Mouse (Mus musculus) large intestine, adult 2 months (tissue): ENCODE data around the gene Gm16253. TPM values are rescaled to one million over a fixed set of nuclear protein-coding genes. Genes with fewer than 3 reads are reported as not detected.
"Not testable (repeated sequence)": the region's sequence is repeated elsewhere in the genome, so short reads cannot be mapped to it uniquely, and the experiment has no call there.

ENCODE experiments used
- DNase-seq: peaks from one replicate; pipeline ENCODE4 v3.0.0-alpha.2; 2012; ENCODE audit warnings: low read depth, low spot score
- WGBS: fragments of 180-500 bp; shearing (Covaris S2); methylation state at CpG from one replicate; pipeline ENCODE4 v1.1.7; 2018; 5-methylcytosine and 5-hydroxymethylcytosine counted together
- polyA plus RNA-seq: library from polyadenylated mRNA; depleted of rRNA; stranded (reverse); fragments of >200 nt; gene quantifications from 2 replicates; pipeline ENCODE4 v1.2.3, GENCODE M21; 2012

Gm16253 gene
- polyA plus RNA-seq, 1 experiment = not detected

DNA sequence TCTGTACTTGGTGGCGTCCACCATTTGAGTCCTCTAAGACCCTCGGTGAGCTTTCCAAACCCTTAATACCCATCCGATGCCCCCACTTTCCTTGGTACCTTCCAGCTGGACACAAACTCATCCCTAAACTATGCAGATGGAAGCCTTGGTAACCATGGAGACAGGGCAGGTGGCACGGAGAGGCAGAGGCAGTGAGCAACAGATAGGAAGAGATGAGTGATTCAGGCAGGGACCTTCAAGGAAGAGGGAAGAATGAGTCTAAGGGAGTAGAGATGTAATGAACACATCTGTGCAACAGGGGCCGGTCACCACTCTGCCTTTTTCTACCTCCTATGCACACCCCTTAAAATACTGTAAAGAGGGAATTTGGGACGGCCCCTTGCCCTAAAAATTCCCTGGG, 18.9 kb downstream of the Gm16253 start:
- no peak for DNase-seq
- WGBS = 36% methylated on average over 6 of the region's 6 CpGs

DNA sequence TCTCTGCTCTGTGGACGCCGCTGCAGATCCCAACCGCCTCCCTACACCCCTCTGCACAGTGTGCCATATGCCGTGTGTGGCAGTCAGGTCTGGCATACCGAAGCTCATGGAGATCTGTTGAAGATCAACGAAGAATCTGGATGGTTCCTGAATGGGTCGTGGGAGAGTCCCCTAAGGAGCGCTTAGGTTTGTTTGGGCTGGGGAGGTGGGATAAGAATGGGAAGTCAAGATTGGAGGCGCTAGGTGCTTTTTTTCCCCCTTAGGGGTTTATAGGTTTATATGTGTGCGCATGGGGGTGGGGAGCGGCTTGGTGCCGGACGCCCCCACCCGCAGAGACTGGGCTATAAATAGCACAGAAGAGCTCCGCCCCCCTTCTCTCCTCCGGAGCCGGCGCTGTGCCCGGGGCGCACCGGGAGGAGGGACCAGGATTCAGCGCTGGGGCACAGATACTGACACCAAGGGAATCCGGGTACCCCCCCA, 19.5 kb downstream of the Gm16253 start, which contains the start of gene Ankrd34a:
Gene Ankrd34a, plus strand, starts transcription at position 409 of the 480 bp plus-strand sequence.
- no peak for DNase-seq
- 3% methylated on average over 23 of the region's 23 CpGs for WGBS

DNA sequence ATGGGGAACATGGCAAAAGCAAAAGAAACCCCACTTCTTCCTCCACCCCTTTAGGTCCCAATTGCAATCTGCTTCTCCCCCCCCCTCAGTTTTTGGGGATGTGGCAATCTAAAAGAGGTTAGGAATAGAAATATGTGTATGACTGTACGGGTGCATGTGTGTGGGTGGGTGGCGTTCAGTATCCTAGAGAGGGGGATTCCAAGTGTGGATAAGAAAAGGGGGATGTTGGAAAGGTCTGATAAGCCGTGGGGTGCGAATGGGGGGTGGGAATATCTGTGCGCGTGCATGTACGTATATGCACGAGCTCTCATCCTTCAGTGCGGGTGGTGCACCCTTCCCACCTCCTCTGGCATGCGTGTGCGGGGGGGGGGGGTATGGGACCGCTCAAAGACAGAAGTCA, 20.1 kb downstream of the Gm16253 start:
- 3% methylated on average over 10 of the region's 12 CpGs for WGBS
- no peak for DNase-seq

DNA sequence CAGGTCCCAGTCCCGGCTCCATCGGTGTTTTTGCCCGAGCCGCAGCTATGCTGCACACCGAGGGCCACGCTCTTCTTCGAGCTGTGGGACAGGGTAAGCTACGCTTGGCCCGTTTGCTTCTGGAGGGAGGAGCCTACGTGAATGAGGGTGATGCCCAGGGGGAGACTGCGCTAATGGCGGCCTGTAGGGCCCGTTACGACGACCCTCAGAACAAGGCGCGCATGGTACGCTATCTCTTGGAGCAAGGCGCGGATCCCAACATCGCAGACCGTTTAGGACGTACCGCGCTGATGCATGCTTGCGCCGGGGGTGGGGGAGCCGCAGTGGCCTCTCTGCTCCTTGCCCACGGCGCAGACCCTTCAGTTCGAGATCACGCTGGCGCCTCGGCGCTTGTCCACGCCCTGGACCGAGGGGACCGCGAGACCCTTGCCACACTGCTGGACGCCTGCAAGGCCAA, 20.7 kb downstream of the Gm16253 start:
- DNase-seq = no peak
- under 1% methylated on average over 40 of the region's 40 CpGs for WGBS

DNA sequence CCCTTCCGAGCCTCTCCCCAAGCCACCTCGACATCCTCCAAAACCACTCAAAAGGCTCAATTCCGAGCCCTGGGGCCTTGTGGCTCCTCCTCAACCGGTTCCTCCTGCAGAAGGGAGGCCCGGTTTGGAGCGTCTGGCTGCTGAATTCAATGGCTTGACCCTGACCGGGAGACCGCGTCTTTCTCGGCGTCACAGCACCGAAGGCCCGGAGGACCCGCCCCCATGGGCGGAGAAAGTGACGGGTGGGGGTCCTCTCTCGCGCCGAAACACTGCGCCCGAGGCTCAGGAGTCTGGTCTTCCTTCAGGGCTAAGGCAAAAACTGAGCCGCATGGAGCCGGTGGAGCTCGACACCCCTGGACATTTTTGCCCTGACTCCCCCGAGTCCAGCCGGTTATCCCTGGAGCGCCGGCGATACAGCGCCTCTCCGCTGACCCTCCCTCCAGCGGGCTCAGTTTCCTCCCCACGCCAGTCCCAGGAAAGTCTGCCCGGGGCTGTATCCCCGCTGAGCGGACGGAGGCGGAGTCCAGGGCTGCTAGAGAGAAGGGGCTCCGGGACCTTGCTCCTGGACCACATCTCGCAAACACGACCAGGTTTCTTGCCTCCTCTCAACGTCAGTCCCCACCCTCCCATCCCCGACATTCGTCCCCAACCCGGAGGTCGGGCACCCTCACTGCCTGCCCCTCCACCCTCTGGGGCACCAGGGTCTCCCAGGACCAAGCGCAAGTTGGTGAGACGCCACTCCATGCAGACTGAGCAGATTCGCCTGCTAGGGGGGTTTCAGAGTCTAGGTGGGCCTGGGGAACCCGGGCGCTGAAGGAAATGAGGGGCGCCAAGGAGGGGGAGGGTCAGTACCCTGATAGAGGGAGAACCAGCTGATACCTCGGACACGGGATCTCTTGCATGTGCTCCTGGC, 21.6 kb downstream of the Gm16253 start:
- no peak for DNase-seq
- WGBS = 6% methylated on average over 54 of the region's 54 CpGs

DNA sequence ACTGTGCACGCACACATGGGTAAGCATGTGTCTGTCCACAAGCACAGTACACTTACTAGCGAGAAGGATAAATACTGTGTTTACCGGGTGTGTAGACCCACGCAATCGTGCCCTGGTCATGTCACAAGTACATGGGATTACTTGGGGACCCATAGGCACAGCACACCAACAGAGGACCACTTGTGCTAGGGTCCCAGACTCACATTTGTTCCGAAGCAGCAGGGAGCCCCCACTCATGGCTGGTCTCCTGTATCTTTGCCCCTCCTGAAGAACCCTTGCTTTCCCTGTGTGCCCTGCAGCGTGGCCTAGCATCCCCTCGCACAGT, 22.2 kb downstream of the Gm16253 start:
- no peak for DNase-seq
- 59% methylated on average over 8 of the region's 8 CpGs for WGBS

DNA sequence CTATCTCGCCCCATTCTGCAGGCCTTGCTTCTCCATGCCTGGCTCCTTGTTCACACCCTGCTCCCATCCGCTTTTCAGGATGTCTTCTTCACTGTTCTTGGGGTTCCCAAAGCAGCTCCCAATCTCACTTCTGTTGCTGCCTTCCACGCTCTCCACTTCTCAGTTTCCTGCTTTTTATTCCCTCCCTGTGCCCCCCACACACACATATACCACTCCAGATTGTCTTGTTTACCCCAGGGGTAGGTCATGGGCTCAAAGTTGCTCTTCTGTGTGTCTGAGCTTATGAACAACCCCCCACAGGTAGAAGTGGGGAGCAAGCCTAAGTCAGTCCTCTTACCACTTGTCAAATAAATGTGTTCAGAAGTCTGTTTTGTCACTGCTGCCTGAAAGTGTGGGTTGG, 22.6 kb downstream of the Gm16253 start:
- 88% methylated on average over 3 of the region's 3 CpGs for WGBS
- DNase-seq = no peak

DNA sequence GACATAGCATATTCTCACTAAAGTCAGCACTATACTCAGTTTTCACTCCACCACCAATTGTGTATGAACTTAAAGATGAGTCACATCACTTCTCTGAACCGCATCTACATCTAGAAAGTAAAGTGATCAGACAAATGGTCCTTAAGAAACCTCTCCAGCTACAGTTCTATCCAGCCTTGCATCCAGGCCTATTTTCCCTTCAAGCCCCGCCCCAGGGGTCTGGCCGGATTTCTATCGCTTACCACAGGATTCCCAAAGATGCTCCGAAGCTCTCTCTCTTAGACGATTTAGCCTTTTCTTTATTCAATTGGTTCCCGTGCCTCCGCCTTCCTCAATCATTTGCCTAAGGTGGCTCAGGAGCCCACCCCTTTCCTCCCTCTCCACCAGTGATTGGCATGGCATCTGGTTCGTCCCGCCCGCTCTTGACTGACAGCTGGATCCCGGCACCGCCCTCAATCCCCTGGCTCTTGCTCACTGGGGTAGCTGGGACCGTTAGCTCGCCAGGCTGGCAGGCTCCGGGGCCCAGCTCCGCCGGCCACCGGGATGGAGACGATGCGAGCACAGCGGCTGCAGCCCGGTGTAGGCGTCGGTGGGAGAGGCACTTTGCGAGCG, 24.0 kb downstream of the Gm16253 start, which contains the start of gene Lix1l:
Gene Lix1l, plus strand, starts transcription at position 511 of the 612 bp plus-strand sequence.
- WGBS = 2% methylated on average over 27 of the region's 27 CpGs
- no peak for DNase-seq

DNA sequence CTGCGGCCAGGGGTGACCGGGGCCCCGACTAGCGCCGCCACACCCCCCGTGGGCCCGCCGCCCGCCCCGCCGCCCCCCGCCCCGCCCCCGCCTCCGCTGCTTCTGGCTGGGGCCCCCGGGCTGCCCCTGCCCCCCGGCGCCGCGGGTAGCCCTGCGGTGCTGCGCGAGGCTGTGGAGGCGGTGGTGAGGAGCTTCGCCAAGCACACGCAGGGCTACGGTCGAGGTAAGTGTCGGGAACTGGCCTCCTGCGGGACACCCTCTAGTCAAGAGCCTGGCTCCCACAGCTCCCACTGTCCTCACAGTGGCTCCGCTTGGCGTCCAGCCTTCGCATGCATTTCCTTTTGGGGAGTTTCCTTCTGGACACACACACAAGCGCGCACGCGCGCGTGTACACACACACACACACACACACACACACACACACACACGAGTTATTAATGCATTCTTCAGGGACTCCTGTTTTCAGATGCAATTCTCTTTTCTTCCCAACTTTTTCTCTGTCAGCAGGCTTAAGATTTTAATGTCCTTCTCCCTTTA, 24.5 kb downstream of the Gm16253 start:
- DNase-seq = no peak
- 5% methylated on average over 38 of the region's 40 CpGs for WGBS

DNA sequence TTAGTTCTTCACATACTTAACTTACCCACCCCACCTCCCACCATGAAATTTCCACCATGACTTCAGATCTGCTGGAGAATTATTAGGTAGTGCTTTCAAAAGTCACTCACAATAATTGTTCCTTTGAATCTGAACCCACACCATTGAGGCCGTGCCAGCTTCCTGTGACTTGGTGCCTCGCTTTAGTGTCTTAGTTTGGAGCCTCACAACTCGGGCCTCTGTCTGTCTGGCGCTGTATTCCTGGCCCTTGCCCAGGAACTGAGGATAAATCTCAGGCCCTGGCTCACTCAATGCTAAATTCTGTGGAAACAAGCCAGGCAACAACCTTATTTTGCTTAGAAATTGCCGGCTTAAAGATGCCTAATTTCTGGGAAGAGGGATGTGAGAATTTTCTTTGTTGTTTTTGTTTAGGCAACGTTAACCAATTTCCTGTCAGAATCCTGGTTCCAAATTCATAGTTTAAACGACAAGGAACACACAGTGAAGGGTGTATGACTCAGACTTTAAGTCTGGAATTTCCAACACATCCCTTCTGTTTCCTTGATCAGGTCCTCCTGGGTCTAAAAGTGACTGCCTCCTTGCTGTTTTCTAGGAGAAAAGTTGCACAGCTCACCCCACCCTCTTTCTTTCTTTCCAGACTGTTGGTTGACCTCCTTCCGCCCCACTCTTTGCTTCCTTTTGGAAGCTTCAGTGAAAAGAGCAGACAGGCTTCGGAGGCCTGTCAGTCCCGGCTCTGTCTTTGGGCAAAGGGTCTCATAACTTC, 25.3 kb downstream of the Gm16253 start:
- 43% methylated on average over 10 of the region's 10 CpGs for WGBS
- no peak for DNase-seq

DNA sequence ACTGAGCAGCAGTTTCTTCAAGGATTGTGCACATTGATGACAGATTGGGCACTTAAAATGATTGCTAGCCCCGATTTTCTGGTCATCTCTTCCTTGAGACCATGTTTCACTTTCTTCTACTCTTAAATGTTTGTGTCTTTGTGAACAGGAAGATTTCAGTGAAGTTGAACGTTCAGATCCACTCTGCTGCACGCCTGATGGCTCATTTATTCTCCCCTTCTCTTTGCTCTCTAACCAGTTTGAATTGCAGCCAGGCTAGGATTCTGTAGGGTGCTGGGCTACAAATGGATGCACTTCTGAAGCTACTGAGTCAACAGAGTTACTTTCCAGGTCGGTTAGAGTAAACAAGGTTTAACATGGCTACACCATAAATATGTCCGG, 25.9 kb downstream of the Gm16253 start:
- 15% methylated on average over 5 of the region's 5 CpGs for WGBS
- no peak for DNase-seq

DNA sequence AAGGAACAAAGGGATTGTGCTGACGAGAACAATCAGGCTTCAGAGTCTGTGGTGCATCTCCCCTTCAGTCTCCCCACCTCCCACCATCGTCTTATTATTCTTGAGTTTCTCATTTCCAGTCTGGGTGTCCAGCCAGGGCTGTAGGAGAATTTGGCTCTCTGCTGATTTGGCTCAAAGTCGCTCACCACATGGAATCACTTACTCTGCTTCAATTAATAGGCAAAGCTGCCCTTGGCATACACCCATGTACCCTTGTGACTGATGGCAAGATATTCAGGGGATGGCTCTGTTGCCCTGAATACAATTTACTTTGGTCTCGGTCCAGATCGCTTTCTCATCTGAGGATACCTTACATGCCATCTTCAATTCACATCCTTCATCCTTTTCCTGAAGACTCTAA, 26.5 kb downstream of the Gm16253 start:
- DNase-seq = no peak
- WGBS = 52% methylated on average over 5 of the region's 5 CpGs

DNA sequence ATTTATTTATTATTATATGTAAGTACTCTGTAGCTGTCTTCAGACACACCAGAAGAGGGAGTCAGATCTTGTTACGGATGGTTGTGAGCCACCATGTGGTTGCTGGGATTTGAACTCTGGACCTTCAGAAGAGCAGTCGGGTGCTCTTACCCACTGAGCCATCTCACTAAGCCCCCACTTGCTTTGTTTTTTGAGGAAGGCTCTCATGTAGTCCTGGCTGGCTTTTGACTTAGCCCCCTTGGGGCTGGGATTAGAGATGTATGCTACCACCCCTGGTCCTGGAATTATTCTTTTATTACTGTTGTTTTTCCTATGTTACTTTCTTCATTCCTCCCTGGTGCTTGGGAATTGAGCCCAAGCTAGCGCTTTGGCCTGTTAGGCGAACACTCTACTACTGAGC, 29.2 kb downstream of the Gm16253 start:
- WGBS = 93% methylated on average over 4 of the region's 4 CpGs
- not testable (repeated sequence) for DNase-seq

DNA sequence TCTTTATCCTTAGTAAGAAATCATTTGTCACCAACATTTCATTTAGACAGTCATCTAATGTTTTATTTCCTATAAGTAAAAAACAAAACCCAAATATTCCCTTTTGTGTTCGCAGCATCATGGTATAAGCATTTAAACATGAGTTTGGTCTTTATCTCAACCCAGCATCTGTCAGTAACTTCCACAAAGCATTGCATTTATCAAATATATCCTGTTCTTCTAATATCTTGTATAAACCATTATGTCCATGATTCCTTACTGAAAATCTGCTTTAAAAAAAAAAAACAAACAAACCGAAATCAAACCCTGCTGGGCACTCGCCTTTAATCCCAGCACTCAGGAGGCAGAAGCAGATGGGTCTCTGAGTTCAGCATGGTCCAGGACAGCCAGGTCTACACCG, 29.8 kb downstream of the Gm16253 start:
- 87% methylated on average over 4 of the region's 4 CpGs for WGBS
- DNase-seq = no peak

DNA sequence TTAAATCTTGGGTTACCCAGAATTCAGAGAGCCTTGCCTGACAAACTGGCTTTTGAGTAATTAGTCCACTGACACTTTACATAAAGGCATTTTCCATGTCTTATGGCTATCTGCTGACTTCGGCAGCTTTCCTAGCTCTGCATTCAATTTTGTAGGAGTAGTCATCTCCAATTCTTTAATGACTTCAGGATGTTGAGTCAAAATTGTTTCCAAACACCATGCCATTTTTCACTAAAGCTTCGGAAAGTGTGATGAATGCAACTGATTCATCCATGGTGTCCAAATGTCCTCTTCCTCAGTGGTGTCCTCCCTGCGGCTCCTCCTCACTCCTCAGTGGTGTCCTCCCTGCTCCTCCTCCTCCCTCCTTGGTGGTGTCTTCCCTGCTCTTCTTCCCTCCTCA, 41.2 kb downstream of the Gm16253 start:
- 92% methylated on average over 3 of the region's 3 CpGs for WGBS
- no peak for DNase-seq

DNA sequence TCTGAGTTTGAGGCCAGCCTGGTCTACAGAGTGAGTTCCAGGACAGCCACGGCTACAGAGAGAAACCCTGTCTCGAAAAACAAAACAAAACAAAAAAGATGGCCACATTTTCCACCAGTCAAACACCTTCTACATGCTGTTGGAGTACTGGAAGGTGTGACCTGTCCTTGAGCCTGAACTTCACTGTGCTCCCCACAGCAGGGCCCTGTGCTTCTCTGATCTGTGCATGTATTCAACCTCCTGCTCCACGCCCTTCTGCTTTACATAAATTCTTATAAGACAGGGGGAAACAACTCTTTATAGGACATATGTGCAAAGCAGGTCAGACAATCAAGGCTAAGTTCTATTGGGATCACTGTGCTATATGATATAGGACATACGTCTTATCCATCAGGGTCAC, 46.4 kb downstream of the Gm16253 start:
- no peak for DNase-seq
- 89% methylated on average over 4 of the region's 4 CpGs for WGBS

DNA sequence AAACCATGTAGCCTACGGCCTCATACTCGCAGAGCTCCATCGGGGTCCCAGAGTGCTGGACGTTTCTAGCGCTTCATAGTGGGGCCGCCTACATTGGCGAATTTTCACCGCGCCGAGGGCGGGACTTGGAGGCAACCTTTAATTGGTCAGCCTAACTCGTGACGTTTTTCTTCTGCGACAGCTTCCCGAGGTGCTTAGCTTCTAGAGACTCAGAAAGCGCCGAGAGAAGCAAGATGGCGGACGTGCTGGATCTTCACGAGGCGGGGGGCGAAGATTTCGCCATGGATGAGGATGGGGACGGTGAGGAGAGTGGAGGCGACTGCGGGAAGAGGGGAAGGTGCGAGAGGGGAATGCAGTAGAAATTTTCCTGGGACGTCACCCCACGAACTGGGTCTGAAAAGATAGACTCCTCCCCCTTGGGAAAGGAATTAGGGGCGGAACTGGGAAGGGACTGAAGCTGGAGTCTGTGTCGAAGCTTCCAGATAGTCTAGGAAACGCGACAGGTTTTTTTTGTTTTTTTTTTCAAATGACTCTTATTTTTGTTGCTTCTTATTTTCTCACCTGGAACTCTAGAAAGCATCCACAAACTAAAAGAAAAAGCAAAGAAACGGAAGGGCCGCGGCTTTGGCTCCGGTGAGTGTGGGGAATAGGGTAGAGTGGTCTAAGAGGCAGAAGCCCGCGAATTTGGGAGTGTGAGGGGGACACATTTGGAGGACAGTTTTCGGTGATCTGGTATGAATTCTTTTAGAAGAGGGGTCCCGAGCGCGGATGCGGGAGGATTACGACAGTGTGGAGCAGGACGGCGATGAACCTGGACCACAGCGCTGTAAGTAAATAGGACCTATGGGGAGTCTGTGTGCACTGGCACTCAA, 53.2 kb downstream of the Gm16253 start, which contains the start of gene Rbm8a:
Gene Rbm8a, plus strand, starts transcription at position 205 of the 872 bp plus-strand sequence.
- WGBS = under 1% methylated on average over 48 of the region's 48 CpGs
- DNase-seq = peak; percentile 98
